Mouse (Mus musculus): ENCODE results near the gene Aplf.

- TF ChIP-seq CTCF (IDR thresholded peaks at IDR 0.05; ENCODE audit: low read depth): peak; percentile 70
- no peak for TF ChIP-seq EP300 (IDR thresholded peaks at IDR 0.05; ENCODE audit: low read depth)
These were observed 34.3 kb upstream of the Aplf start for GRCm38 (mm10) chr6:87706246-87706645.

Measured in liver, postnatal 0 days (tissue).